Mouse (Mus musculus) thymus, postnatal 4 days (tissue): ENCODE measurements at regions not wholly inside any gene's neighbourhood (a gene's known extent, or its start where the extent isn't known, plus 50 kb on each side); places are given as distances from the start of the nearest gene placed in this dataset.
"Not testable (repeated sequence)": the region's sequence is repeated elsewhere in the genome, so short reads cannot be mapped to it uniquely, and the experiment has no call there.

ENCODE experiments used
- DNase-seq: peaks from one replicate; pipeline ENCODE4 v3.0.0; 2021

DNA sequence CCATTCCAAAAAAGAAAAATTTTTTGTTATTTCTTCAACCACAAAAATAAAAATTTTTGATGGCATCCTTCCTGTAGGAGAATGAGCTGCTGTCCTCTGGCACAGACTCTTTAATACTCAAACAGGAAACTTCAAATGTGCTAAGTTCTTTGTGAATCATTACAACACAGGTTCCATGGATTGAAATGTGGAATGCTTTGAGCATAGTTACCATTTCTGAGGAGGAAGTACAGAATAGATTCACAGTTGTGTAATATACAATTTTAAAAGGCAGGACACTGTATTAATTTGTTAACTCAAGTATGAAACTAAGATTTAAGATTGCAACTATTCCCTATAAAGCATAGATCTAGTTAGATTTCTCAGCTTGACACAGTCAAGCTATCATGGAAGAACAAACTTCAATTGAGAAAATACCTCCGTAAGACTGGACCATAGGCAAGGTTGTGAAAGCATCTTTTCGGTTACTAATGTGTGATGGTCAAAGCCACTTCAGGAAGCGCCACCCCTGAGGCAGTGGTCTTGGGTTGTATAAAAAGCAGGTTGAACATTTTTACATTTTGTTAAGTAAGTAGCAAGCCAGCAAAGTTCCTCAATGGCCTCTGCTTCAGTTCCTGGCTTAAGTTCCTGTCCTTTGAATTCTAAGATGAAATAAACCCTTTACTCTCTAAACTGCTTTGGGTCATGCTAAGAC lies 354.0 kb upstream of the B3galt2 start:
- no peak for DNase-seq

DNA sequence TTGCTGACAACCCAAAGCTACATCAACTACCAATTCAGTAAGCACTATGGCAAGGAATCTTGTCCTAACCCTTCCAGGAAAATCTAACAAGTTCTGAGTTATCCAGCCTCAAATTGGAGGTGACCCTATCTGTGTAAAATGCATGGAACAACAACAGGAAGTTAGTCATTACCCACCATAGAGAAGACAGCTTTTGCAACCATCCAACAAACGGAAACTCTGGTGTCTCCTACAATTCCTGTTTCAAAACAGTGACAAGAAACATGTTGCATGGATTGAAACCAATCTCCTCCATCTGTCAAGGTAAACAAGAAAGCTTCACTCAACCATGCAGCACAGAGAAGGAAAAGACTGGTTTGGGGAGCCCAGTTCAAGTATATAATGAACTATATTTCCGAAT lies 353.0 kb upstream of the B3galt2 start:
- no peak for DNase-seq

DNA sequence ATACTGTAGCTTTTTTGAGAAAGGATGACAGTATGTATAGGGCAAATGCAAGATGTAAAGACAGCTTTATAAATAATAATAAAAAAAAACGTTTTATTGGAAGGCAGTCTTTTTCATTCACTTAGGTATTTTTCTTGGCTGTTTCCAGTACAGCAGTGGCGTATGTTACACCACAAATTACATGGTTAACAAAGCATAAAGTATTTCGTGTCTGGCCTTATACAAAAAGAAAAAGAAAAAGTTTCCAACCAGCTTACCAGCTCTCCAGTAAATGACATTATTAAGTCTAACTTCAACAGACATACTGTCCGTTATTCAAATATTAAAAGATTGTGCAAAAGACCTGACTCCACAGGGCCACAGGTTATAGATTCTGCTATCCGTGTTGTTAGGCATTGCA lies 343.9 kb upstream of the B3galt2 start:
- no peak for DNase-seq

DNA sequence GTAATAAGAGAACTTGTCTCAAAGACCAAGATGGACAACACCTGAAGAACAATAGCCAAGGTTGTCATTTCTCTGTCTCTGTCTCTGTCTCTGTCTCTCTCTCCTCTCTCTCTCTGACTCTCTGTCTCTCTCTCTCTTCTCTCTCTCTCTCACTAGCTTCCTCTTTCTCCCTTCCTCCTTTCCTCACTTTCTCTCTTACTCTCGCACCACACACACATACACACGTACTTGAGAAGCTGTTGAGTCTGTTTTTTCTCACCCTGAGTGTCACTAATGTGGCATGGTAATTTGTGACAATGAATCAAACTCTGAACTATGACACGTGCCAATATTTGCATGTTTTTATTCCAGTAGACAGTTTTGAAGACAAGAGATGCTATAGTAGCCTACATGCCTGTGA lies 333.1 kb upstream of the B3galt2 start:
- no peak for DNase-seq

DNA sequence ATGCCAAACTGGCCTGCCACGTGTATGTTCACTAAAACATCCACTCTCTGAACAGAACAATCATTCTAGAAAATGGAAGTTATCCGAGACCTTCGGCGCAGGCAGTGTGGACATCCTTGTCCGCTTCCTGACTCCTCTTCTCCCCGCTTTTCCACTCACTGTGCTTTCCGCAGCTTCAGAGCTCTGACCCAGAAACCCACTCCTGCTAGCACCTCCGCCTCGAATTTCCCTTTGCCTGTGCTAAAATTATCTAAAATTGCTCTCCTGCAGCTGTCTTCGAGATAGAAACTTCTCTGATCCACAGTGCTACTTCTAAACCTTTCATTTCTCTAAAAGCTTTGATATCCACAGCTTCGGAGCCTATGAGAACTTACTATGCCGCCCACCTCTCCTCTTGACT lies 322.1 kb upstream of the B3galt2 start:
- no peak for DNase-seq

DNA sequence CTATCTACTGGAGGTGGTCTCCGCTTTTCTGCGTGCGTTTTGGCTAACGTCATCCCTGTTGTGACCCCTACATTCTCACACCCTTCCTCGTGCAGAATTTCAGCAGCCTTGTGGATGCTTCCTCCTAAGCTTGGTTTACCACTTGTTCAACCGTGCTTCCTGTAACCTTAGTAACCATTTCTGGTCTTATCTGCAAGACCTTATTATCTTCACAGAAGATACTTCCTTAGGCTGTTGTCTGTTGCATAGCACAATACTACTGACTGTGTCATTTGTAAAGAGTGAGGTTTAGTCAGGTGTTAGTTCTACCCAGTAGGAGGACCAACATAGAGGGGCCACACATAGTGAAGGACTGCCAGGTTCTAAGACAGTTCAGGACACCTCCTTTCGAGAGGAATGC lies 320.9 kb upstream of the B3galt2 start:
- no peak for DNase-seq

DNA sequence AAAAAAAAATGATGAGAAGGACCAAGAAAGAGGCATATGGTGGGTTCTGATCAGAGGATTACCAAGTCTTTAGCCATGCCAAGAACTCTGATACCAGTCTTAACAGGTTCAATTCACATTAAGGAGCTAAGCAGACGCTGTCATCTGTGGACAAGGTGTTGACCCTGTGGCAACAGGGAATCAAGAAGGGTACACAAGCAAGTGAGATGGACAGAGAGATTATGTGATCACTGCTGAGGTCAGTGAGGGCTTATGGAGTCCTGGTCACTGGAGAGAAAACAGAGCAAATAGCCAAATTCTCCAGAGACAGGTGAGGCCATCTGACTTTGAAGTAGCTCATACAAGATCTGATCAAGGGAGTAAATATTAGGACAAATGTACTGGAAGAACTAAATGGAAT lies 289.1 kb upstream of the B3galt2 start:
- no peak for DNase-seq

DNA sequence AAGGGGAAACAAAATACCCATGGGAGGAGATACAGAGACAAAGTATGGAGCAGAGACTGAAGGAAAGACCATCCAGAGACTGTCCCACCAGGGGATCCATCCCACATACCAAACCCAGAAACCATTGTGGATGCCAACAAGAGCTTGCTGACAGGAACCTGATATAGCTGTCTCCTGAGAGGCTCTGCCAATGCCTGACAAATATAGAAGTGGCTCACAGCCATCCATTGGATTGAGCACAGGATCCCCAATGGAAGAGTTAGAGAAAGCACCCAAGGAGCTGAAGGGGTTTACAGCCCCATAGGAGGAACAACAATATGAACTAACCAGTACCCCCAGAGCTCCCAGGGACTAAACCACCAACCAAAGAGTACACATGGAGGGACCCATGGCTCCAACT lies 280.2 kb upstream of the B3galt2 start:
- not testable (repeated sequence) for DNase-seq

DNA sequence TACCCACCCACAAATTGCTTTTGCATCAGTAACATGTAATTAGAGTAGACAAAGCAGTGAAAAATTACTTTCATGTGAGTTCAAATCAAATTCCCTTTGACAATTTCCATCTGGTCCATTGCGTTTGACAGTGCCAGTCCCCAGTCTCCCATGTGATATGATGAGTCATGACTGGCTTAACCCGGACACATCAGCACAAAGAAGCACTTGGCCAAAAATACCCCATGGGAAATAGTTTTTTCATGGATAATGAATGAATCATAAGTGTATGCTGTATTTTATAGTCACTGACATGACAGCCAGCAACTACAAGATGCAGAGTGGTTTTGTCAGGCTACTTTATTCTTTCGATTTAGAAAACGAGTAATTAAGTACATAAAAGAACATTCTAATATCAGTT lies 248.6 kb upstream of the B3galt2 start:
- DNase-seq = no peak
